Mouse (Mus musculus) embryonic facial prominence, embryonic 11.5 days (tissue): ENCODE results near the gene Anp32e. TPM values are rescaled to one million over a fixed set of nuclear protein-coding genes. Genes with fewer than 3 reads are reported as not detected.

ENCODE experiments used
- ATAC-seq: fragments of 200-750 bp; cut with Nextera tagmentation; replicated peaks from 2 replicates; pipeline ENCODE4 v1.8.0; 2017; ENCODE audit warnings: low read depth; ENCODE audit not compliant: insufficient number of reproducible peaks, low FRiP score, low TSS enrichment
- DNase-seq: peaks from one replicate; pipeline ENCODE4 v3.0.0-alpha.2; 2015; ENCODE audit warnings: low spot score
- H3K27ac ChIP-seq: fragments of 300-500 bp; sonication (generic); replicated peaks from 2 replicates; pipeline ENCODE4 v1.5.1; 2014; ENCODE audit warnings: mild to moderate bottlenecking, low read depth, low read length, control low read depth
- H3K27me3 ChIP-seq: fragments of 300-500 bp; sonication (generic); 2 replicates; pipeline ENCODE4 v1.6.1; 2014; ENCODE audit warnings: mild to moderate bottlenecking, low read length, moderate library complexity, mixed read lengths; ENCODE audit not compliant: control insufficient read depth, insufficient read depth
- H3K36me3 ChIP-seq: fragments of 300-500 bp; sonication (generic); replicated peaks from 2 replicates; pipeline ENCODE4 v1.6.1; 2014; ENCODE audit warnings: low read depth, mild to moderate bottlenecking, low read length, moderate library complexity, mixed read lengths; ENCODE audit not compliant: control insufficient read depth, insufficient read depth
- H3K4me1 ChIP-seq: fragments of 300-500 bp; sonication (generic); 2 replicates; pipeline ENCODE4 v1.6.1; 2014; ENCODE audit warnings: low read length, mixed read lengths; ENCODE audit not compliant: control insufficient read depth, insufficient read depth
- H3K4me2 ChIP-seq: fragments of 300-500 bp; sonication (generic); 2 replicates; pipeline ENCODE4 v1.6.1; 2014; ENCODE audit warnings: low read depth, mild to moderate bottlenecking, control low read depth, low read length, moderate library complexity
- H3K4me3 ChIP-seq: fragments of 300-500 bp; sonication (generic); 2 replicates; pipeline ENCODE4 v1.5.1; 2014; ENCODE audit warnings: low read depth, low read length, control low read depth
- H3K9ac ChIP-seq: fragments of 300-500 bp; sonication (generic); replicated peaks from 2 replicates; pipeline ENCODE4 v1.6.1; 2014; ENCODE audit warnings: mild to moderate bottlenecking, control low read depth, low read length
- H3K9me3 ChIP-seq: fragments of 300-500 bp; sonication (generic); replicated peaks from 2 replicates; pipeline ENCODE4 v1.6.1; 2016; ENCODE audit warnings: mild to moderate bottlenecking, low read length, inconsistent platforms, mixed read lengths; ENCODE audit not compliant: control insufficient read depth
- WGBS: fragments of 180-500 bp; shearing (Covaris S2); extraction: QIAGEN DNeasy Blood & Tissue Kit; methylation state at CpG from one replicate; pipeline ENCODE4 v1.1.7; 2014; 5-methylcytosine and 5-hydroxymethylcytosine counted together
- polyA plus RNA-seq: library from polyadenylated mRNA; unstranded; fragments of >200 nt; fragmentation: Nextera tagmentation; extraction: Ambion mirVana; gene quantifications from 2 replicates; pipeline ENCODE4 v1.2.1, GENCODE M21; 2014

Anp32e gene
- polyA plus RNA-seq, 1 experiment from 2014 or later, result 128 TPM

- Histone ChIP-seq H3K4me2 (no peak overlapping the region), H3K9ac (no peak overlapping the region), H3K9me3 (no peaks in the 10 kb centered on the region), H3K27ac (no peak overlapping the region), H3K36me3 (no peaks in the 10 kb centered on the region), H3K4me3 (no peak overlapping the region), H3K4me1 (peaks cover 2% of the 10 kb centered on the region), H3K27me3 (no peaks in the 10 kb centered on the region)
- DNase-seq (no peak), ATAC-seq (no peak)
- whole genome bisulfite sequencing, result 63% methylated on average over 9 of the region's 9 CpGs
Measured at GRCm38 (mm10) chr3:95901616-95902372, 27.3 kb upstream of the Anp32e start.

- H3K9me3 ChIP-seq, result no peaks in the 10 kb centered on the region
- no peaks in the 10 kb centered on the region for H3K27me3 ChIP-seq
- no peak overlapping the region; the same call in 1 of the 2 replicates for H3K9ac ChIP-seq
- H3K4me1 ChIP-seq, result peaks cover 2% of the 10 kb centered on the region
- no peaks in the 10 kb centered on the region for H3K36me3 ChIP-seq
- H3K27ac ChIP-seq, result no peak overlapping the region
- H3K4me2 ChIP-seq, result peak overlapping the region; percentile 85; the same call in 1 of the 2 replicates
- no peak for DNase-seq
- H3K4me3 ChIP-seq, result no peak overlapping the region
- no peak for ATAC-seq
Measured at GRCm38 (mm10) chr3:95902373-95902625, 26.7 kb upstream of the Anp32e start.

DNA sequence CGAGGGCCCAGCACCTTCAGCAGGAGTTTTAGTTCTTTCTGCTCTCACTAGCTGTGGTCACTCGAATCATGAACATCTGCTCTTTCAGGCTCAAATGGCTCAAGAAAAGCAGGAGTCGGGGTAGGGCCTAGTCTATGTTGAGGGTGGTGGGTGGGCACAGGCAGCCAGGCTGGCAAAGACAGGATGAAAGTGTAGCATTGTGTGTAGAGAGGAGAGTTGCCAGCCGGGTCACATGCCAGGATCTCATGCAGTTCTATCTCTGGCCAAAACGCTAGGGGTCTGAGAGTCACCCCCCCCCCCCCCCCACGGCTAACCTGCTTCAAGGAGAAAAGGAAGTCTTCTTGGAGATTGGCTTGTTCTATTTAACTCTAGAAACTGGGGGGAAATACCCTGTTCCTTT is 26.4 kb upstream of the Anp32e start:
- 28% methylated on average over 6 of the region's 6 CpGs for WGBS
- H3K9me3 ChIP-seq, result no peaks in the 10 kb centered on the region
- H3K4me1 ChIP-seq, result peaks cover 2% of the 10 kb centered on the region
- H3K27ac ChIP-seq, result no peak overlapping the region
- no peaks in the 10 kb centered on the region for H3K27me3 ChIP-seq
- H3K4me3 ChIP-seq, result peak overlapping the region; percentile 46; the same call in 1 of the 2 replicates
- H3K36me3 ChIP-seq, result no peaks in the 10 kb centered on the region
- H3K9ac ChIP-seq, result peak overlapping the region; percentile 41
- peak overlapping the region; percentile 85 for H3K4me2 ChIP-seq
- ATAC-seq, result no peak
- DNase-seq, result no peak

GRCm38 (mm10) chr3:95903753-95904502 is 25.1 kb upstream of the Anp32e start:
- peak overlapping the region; percentile 46 for H3K4me3 ChIP-seq
- H3K9ac ChIP-seq, result peak overlapping the region; percentile 65

DNA sequence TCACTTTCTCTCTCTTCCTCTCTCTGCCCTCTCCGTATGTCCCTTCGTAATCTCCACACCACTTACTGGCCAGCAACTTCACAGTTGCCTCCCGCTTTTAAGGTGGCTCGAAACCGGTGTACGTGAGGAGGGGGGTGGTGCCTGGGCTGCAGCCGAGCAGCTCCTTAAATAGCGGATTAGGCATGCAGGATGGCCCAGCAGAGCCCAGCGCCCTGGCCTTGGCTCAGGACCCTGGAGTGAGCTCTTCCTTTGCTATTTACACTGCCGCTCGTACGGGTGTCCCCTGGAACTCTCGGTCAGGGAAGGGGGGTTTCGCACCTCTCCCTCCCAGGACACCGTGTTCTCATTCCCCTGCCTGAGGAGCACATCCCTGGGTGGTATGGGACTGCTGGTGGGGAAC is 24.5 kb upstream of the Anp32e start, which contains the start of gene Car14:
Gene Car14, minus strand, starts transcription at position 124 of the 400 bp plus-strand sequence.
- DNase-seq (peak; percentile 70), ATAC-seq (peak; percentile 53; the same call in 1 of the 2 replicates)
- Histone ChIP-seq H3K27ac (peak within 1 kb of the TSS; percentile 16), H3K36me3 (no peaks in the 10 kb centered on the region), H3K4me1 (peaks cover 2% of the 10 kb centered on the region), H3K9ac (peak within 1 kb of the TSS; percentile 65), H3K27me3 (no peaks in the 10 kb centered on the region), H3K4me3 (peak within 1 kb of the TSS; percentile 46), H3K4me2 (peak within 1 kb of the TSS; percentile 85), H3K9me3 (no peaks in the 10 kb centered on the region)
- 0% methylated on average over 15 of the region's 15 CpGs for WGBS

More at GRCm38 (mm10) chr3:95903753-95904502, 25.1 kb upstream of the Anp32e start:
- H3K36me3 ChIP-seq, result no peaks in the 10 kb centered on the region
- DNase-seq (peak; percentile 50), ATAC-seq (0 out of 2 replicates have a peak, but pooled peaks have one; percentile 51)
- peaks cover 2% of the 10 kb centered on the region for H3K4me1 ChIP-seq
- peak overlapping the region; percentile 85 for H3K4me2 ChIP-seq
- no peaks in the 10 kb centered on the region for H3K9me3 ChIP-seq
- WGBS, result under 1% methylated on average over 15 of the region's 15 CpGs
- H3K27ac ChIP-seq, result peak overlapping the region; percentile 16; the same call in 1 of the 2 replicates
- no peaks in the 10 kb centered on the region for H3K27me3 ChIP-seq

DNA sequence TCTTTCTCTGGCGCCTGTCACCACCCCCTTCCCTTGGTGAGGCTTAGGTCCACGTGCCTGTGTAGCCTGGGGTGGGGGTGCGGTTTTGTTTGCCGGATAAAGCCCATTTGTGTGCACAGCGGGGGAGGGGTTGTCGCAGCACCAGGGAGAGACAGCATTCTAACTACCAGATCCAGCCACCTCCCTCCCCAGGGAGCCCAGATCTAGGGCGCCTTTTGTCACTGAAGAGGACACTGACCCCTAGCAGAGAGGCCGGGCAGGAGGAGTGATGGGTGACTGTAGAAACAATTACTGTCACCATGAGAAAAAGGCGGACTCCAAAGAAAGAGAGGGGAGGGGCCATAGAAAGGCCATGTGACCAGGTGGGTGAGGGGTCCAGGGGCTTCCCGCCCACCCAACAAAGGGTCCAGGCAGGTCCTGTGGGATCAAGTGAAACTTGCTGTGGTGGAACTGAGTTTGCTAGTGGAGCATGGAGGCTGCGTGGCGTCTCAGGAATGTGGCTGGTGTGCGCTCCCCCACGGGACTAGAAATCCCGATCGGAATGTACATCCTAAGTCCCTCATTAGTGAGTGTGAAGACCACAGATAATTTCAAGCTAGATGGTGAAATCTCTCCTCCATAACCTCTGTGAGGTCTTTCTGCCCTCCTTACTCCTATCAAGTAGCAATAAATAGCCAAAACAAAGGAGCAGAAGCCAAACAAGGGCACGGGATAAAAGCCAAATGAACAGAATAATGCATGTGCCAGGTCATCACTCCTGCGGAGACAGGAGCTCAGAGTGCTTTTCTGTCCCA is 23.7 kb upstream of the Anp32e start:
- Histone ChIP-seq H3K27me3 (no peaks in the 10 kb centered on the region), H3K4me1 (peaks cover 2% of the 10 kb centered on the region)
- under 1% methylated on average over 18 of the region's 18 CpGs for WGBS

GRCm38 (mm10) chr3:95905940-95906492 is 23.0 kb upstream of the Anp32e start:
- under 1% methylated on average over 12 of the region's 12 CpGs for WGBS
- H3K4me1 ChIP-seq, result peaks cover 2% of the 10 kb centered on the region

More for the DNA sequence above, 23.7 kb upstream of the Anp32e start:
- Histone ChIP-seq H3K36me3 (no peaks in the 10 kb centered on the region), H3K9me3 (no peaks in the 10 kb centered on the region), H3K4me2 (peak overlapping the region; percentile 85), H3K4me3 (peak overlapping the region; percentile 46), H3K9ac (peak overlapping the region; percentile 65), H3K27ac (peak overlapping the region; percentile 2)
- ATAC-seq (peak; percentile 53), DNase-seq (peak; percentile 83)

More at GRCm38 (mm10) chr3:95905940-95906492, 23.0 kb upstream of the Anp32e start:
- Histone ChIP-seq H3K9ac (peak overlapping the region; percentile 65), H3K4me2 (peak overlapping the region; percentile 85), H3K9me3 (no peaks in the 10 kb centered on the region), H3K36me3 (no peaks in the 10 kb centered on the region), H3K27me3 (no peaks in the 10 kb centered on the region), H3K4me3 (peak overlapping the region; percentile 46), H3K27ac (no peak overlapping the region)
- DNase-seq (peak; percentile 81), ATAC-seq (no peak)
